Mouse (Mus musculus) heart, embryonic 16.5 days (tissue): ENCODE data around the gene Nt5c1a. TPM values are rescaled to one million over a fixed set of nuclear protein-coding genes. Genes with fewer than 3 reads are reported as not detected.

ENCODE experiments used
- ATAC-seq: fragments of 200-750 bp; cut with Nextera tagmentation; replicated peaks from 2 replicates; pipeline ENCODE4 v1.8.0; 2017; ENCODE audit warnings: moderate number of reproducible peaks; ENCODE audit not compliant: insufficient read depth, low FRiP score; ENCODE audit errors: extremely low read depth
- H3K27ac ChIP-seq: fragments of 300-500 bp; sonication (generic); 2 replicates; pipeline ENCODE4 v1.5.1; 2014; ENCODE audit warnings: mild to moderate bottlenecking, low read length, control low read depth, moderate library complexity
- H3K27me3 ChIP-seq: fragments of 300-500 bp; sonication (generic); 2 replicates; pipeline ENCODE4 v1.6.1; 2014; ENCODE audit warnings: low read length, mixed read lengths; ENCODE audit not compliant: control insufficient read depth, insufficient read depth
- H3K36me3 ChIP-seq: fragments of 300-500 bp; sonication (generic); 2 replicates; pipeline ENCODE4 v1.6.1; 2014; ENCODE audit not compliant: control insufficient read depth, insufficient read depth
- H3K4me1 ChIP-seq: fragments of 300-500 bp; sonication (generic); 2 replicates; pipeline ENCODE4 v1.6.1; 2014; ENCODE audit warnings: low read length, mixed read lengths; ENCODE audit not compliant: control insufficient read depth, insufficient read depth
- H3K4me2 ChIP-seq: fragments of 300-500 bp; sonication (generic); 2 replicates; pipeline ENCODE4 v1.6.1; 2014; ENCODE audit warnings: low read depth, mild to moderate bottlenecking, control low read depth, low read length
- H3K4me3 ChIP-seq: fragments of 300-500 bp; sonication (generic); 2 replicates; pipeline ENCODE4 v1.5.1; 2014; ENCODE audit warnings: mild to moderate bottlenecking, control low read depth, low read length
- H3K9ac ChIP-seq: fragments of 300-500 bp; sonication (generic); 2 replicates; pipeline ENCODE4 v1.6.1; 2014; ENCODE audit warnings: low read length, control low read depth
- H3K9me3 ChIP-seq: fragments of 300-500 bp; sonication (generic); replicated peaks from 2 replicates; pipeline ENCODE4 v1.6.1; 2016; ENCODE audit warnings: low read length; ENCODE audit not compliant: control insufficient read depth
- WGBS: fragments of 180-500 bp; shearing (Covaris S2); extraction: QIAGEN DNeasy Blood & Tissue Kit; methylation state at CpG from one replicate; pipeline ENCODE4 v1.1.7; 2014; 5-methylcytosine and 5-hydroxymethylcytosine counted together
- polyA plus RNA-seq: library from polyadenylated mRNA; unstranded; fragments of >200 nt; fragmentation: Nextera tagmentation; extraction: Ambion mirVana; gene quantifications from 2 replicates; pipeline ENCODE4 v1.2.1, GENCODE M21; 2015

Gene Nt5c1a
- polyA plus RNA-seq, 1 experiment from 2014 or later = 1.4 TPM

DNA sequence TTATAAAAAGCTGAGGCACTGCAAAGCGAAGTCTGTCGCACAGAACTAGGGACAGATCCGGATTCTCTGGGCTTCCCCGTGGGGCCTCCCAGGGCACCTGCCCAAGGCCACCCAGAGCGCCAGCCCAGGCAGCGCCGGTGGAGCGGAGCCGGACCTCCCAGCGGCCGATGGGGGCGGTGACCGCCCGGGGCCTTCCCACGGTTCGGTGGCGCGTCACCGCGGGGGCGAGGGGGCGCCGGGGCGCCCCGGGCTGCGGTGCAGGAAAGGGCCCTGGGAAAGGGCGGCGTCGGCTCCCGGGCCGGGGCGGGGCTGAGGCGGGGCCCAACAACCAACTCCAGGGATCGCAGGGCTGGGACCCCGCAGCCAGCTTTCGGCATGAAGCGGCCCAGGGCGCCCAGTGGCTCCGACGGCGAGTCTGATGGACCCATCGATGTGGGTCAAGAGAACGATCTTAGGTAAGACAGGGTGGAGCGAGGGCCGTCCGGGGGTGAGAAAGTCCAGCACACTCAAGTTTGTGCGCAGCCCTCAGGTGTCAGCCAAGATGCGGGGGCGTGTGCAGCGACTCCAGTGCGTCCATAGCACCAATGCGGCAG, 32.3 kb downstream of the Nt5c1a start, which contains the start of gene Heyl:
Heyl (plus strand) TSS at position 65 of the 593 bp plus-strand sequence.
- 1% methylated on average over 52 of the region's 52 CpGs for WGBS
- H3K4me1 ChIP-seq = peaks cover 20% of the 10 kb centered on the region

GRCm38 (mm10) chr4:123235835-123236430, 34.6 kb downstream of the Nt5c1a start:
- Histone ChIP-seq H3K4me3 (peak overlapping the region; percentile 22), H3K36me3 (no peaks in the 10 kb centered on the region), H3K27me3 (peaks cover 4% of the 10 kb centered on the region; the same call in 1 of the 2 replicates), H3K9ac (no peak overlapping the region), H3K4me2 (peak overlapping the region; percentile 84), H3K27ac (peak overlapping the region; percentile 58), H3K9me3 (no peaks in the 10 kb centered on the region), H3K4me1 (peaks cover 28% of the 10 kb centered on the region)
- WGBS = 74% methylated on average over 9 of the region's 9 CpGs
- ATAC-seq = no peak

More for the DNA sequence above, 32.3 kb downstream of the Nt5c1a start, which contains the start of gene Heyl:
- Histone ChIP-seq H3K27ac (peak within 1 kb of the TSS; percentile 37; the same call in 1 of the 2 replicates), H3K4me3 (peak within 1 kb of the TSS; percentile 59), H3K9ac (peak within 1 kb of the TSS; percentile 76), H3K27me3 (no peaks in the 10 kb centered on the region; the same call in 1 of the 2 replicates), H3K36me3 (no peaks in the 10 kb centered on the region), H3K4me2 (peak within 1 kb of the TSS; percentile 84), H3K9me3 (no peaks in the 10 kb centered on the region)
- peak; percentile 71 for ATAC-seq

GRCm38 (mm10) chr4:123236431-123237031, 35.2 kb downstream of the Nt5c1a start:
- peaks cover 28% of the 10 kb centered on the region for H3K4me1 ChIP-seq
- H3K9me3 ChIP-seq = no peaks in the 10 kb centered on the region
- peaks cover 4% of the 10 kb centered on the region; the same call in 1 of the 2 replicates for H3K27me3 ChIP-seq
- no peak for ATAC-seq
- H3K4me2 ChIP-seq = peak overlapping the region; percentile 84
- no peak overlapping the region for H3K9ac ChIP-seq
- no peaks in the 10 kb centered on the region for H3K36me3 ChIP-seq
- WGBS = 73% methylated on average over 13 of the region's 13 CpGs
- H3K4me3 ChIP-seq = no peak overlapping the region; the same call in 1 of the 2 replicates
- peak overlapping the region; percentile 75 for H3K27ac ChIP-seq

DNA sequence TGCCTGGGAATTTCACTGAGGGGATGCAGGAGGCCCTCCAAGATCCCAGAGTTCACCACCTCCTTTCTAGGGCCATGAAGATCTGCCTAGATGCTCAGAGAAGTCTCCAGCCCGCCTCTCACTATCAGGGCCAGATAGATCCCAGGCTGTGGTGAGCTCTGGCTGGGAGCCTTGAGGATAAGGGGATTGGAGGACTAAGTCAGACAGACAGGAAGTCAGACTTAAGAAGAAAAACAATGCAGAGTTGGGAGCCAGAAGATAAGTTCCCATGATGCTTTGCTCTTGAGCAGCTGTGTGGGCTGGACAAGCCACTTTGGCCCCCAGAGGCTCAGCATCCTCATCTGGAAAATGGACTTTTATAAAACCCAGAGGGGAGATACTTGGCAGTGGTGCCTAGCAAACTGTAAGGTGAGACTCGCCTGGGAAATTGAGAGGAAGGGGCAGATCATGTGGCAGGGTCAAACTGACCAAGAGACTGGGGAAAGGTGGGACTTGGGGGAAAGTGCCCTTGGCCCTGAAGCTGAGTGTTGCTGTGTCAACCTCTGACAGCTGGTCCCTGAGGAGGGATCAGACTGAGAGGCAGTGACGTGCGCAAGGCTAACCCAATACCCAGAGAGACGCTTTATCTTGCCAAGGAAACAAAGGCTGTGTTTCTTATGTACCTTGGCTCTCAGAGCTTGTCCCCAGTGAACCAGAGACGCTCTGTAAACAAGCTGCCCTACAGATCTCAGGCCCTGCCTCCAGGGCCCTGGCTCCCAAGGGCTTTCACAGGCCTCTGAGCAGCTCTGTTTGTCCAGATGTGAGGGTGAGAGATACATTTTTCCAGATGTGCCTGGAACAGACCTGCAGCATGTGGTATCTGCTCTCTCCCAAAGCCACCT, 36.3 kb downstream of the Nt5c1a start:
- peak overlapping the region; percentile 75 for H3K27ac ChIP-seq
- H3K4me2 ChIP-seq = peak overlapping the region; percentile 24
- H3K36me3 ChIP-seq = no peaks in the 10 kb centered on the region
- H3K9me3 ChIP-seq = no peaks in the 10 kb centered on the region
- H3K9ac ChIP-seq = no peak overlapping the region
- H3K4me3 ChIP-seq = no peak overlapping the region
- peaks cover 4% of the 10 kb centered on the region; the same call in 1 of the 2 replicates for H3K27me3 ChIP-seq
- 58% methylated on average over 6 of the region's 6 CpGs for WGBS
- peaks cover 28% of the 10 kb centered on the region for H3K4me1 ChIP-seq
- ATAC-seq = peak; percentile 34; the same call in 1 of the 2 replicates

- no peaks in the 10 kb centered on the region for H3K9me3 ChIP-seq
- peak overlapping the region; percentile 57 for H3K27ac ChIP-seq
- peak overlapping the region; percentile 74 for H3K4me2 ChIP-seq
- peak overlapping the region; percentile 68 for H3K9ac ChIP-seq
- WGBS = 9% methylated on average over 57 of the region's 58 CpGs
- peaks cover 24% of the 10 kb centered on the region for H3K4me1 ChIP-seq
- peak; percentile 59 for ATAC-seq
- no peaks in the 10 kb centered on the region for H3K36me3 ChIP-seq
- peak overlapping the region; percentile 47 for H3K4me3 ChIP-seq
- peaks cover 4% of the 10 kb centered on the region; the same call in 1 of the 2 replicates for H3K27me3 ChIP-seq
Observed at GRCm38 (mm10) chr4:123239361-123240203, 38.3 kb downstream of the Nt5c1a start.

GRCm38 (mm10) chr4:123246221-123246620, 44.9 kb downstream of the Nt5c1a start:
- H3K9me3 ChIP-seq = no peaks in the 10 kb centered on the region
- H3K27me3 ChIP-seq = no peaks in the 10 kb centered on the region
- no peak for ATAC-seq
- WGBS = 81% methylated on average over 7 of the region's 7 CpGs
- no peak overlapping the region for H3K4me3 ChIP-seq
- H3K4me1 ChIP-seq = peaks cover 29% of the 10 kb centered on the region
- H3K4me2 ChIP-seq = no peak overlapping the region
- peak overlapping the region; percentile 35 for H3K27ac ChIP-seq
- no peak overlapping the region for H3K9ac ChIP-seq
- H3K36me3 ChIP-seq = no peaks in the 10 kb centered on the region

- no peak for ATAC-seq
- Histone ChIP-seq H3K9me3 (no peaks in the 10 kb centered on the region), H3K27me3 (no peaks in the 10 kb centered on the region), H3K4me3 (no peak overlapping the region), H3K9ac (0 out of 2 replicates have a peak overlapping the region, but pooled peaks have one; percentile 12), H3K4me2 (no peak overlapping the region), H3K4me1 (peaks cover 29% of the 10 kb centered on the region), H3K36me3 (no peaks in the 10 kb centered on the region), H3K27ac (peak overlapping the region; percentile 84)
- 85% methylated on average over 5 of the region's 5 CpGs for WGBS
Observed at GRCm38 (mm10) chr4:123246651-123247050, 45.3 kb downstream of the Nt5c1a start.
